Mouse (Mus musculus) neutrophil, adult 65 days (primary cell): Measurements from ENCODE around the gene Tmem53. TPM values are rescaled to one million over a fixed set of nuclear protein-coding genes. Genes with fewer than 3 reads are reported as not detected.

Source experiments
- total RNA-seq: library from RNA; stranded (reverse); gene quantifications from 2 replicates; pipeline ENCODE4 v1.2.4, GENCODE M21; 2023

The Tmem53 gene
- total RNA-seq, result 0.45 and 1.5 TPM in 2 replicates

DNA sequence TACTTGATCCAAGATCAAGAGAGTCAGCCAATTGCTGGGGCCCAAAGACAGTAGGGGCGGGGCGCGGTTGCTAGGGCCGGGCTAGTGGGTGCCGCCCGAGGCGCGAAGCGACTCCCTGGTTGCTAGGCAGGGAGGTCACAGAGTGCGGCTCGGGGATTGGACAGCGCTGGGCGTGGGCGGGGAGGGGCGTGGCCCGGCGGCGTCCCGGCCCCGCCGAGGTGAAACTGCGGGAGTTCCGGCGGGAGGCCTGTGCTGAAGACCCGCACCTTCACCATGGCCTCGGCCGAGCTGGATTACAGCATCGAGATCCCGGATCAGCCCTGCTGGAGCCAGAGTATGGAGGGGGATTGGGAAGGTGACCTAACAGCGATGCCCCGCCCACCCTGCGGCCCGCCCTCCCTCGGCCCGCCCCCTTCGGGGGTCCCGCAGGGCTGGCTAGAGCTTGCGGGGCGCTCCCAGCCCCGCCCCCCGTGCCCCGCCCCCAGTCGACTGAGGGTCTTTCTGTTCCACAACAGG lies at the start of gene Tmem53, which contains the start of gene Armh1:
Tmem53 (plus strand) TSS at position 151 of the 516 bp plus-strand sequence.
Armh1 (minus strand) TSS at position 325 of the 516 bp plus-strand sequence.

Other genes starting within 250 kb of the Tmem53 start
- gene Eif2b3, start 232.5 kb upstream of the Tmem53 start, total RNA-seq, result 2.9 and 3.8 TPM in 2 replicates
- gene Ptch2, start 155.9 kb upstream of the Tmem53 start, total RNA-seq, result 2.7 and 6.0 TPM in 2 replicates
- 31.9 and 50.6 TPM in 2 replicates for gene Btbd19, start 126.2 kb upstream of the Tmem53 start, total RNA-seq
- gene Tctex1d4, start 125.2 kb upstream of the Tmem53 start, total RNA-seq, result 0.69 and 1.1 TPM in 2 replicates
- 385 and 528 TPM in 2 replicates for gene Plk3, start 118.0 kb upstream of the Tmem53 start, total RNA-seq
- gene Rps8, start 95.7 kb upstream of the Tmem53 start, total RNA-seq, result 525 and 591 TPM in 2 replicates
- gene Kif2c, start 69.3 kb upstream of the Tmem53 start, total RNA-seq, result 15.8 and 17.1 TPM in 2 replicates
- not detected in 2 replicates for gene Armh1, start 174 bp downstream of the Tmem53 start, total RNA-seq
- gene Rnf220, start 245.1 kb downstream of the Tmem53 start, total RNA-seq, result 60.7 and 92.9 TPM in 2 replicates